Mouse (Mus musculus) midbrain, embryonic 10.5 days (tissue): ENCODE data around the gene Xbp1. TPM values are rescaled to one million over a fixed set of nuclear protein-coding genes. Genes with fewer than 3 reads are reported as not detected.
"Not testable (repeated sequence)": the region's sequence is repeated elsewhere in the genome, so short reads cannot be mapped to it uniquely, and the experiment has no call there.

Source experiments
- DNase-seq: peaks from one replicate; pipeline ENCODE4 v3.0.0-alpha.2; 2017; ENCODE audit warnings: low spot score
- H3K27ac ChIP-seq: fragments of 300-500 bp; sonication (generic); replicated peaks from 2 replicates; pipeline ENCODE4 v1.5.1; 2016; ENCODE audit warnings: mild to moderate bottlenecking
- H3K27me3 ChIP-seq: fragments of 300-500 bp; sonication (generic); 2 replicates; pipeline ENCODE4 v1.6.1; 2016; ENCODE audit warnings: low read depth, mild to moderate bottlenecking; ENCODE audit not compliant: poor library complexity, severe bottlenecking
- H3K36me3 ChIP-seq: fragments of 300-500 bp; sonication (generic); 2 replicates; pipeline ENCODE4 v1.6.1; 2016; ENCODE audit warnings: mild to moderate bottlenecking, moderate library complexity
- H3K4me1 ChIP-seq: fragments of 300-500 bp; sonication (generic); 2 replicates; pipeline ENCODE4 v1.6.1; 2016
- H3K4me3 ChIP-seq: fragments of 300-500 bp; sonication (generic); 2 replicates; pipeline ENCODE4 v1.5.1; 2016; ENCODE audit warnings: mild to moderate bottlenecking, moderate library complexity
- H3K9me3 ChIP-seq: fragments of 300-500 bp; sonication (generic); replicated peaks from 2 replicates; pipeline ENCODE4 v1.6.1; 2016; ENCODE audit warnings: mild to moderate bottlenecking
- WGBS: fragments of 180-500 bp; shearing (Covaris S2); methylation state at CpG from one replicate; pipeline ENCODE4 v1.1.7; 2016; 5-methylcytosine and 5-hydroxymethylcytosine counted together
- polyA plus RNA-seq: library from polyadenylated mRNA; unstranded; fragments of >200 nt; fragmentation: Nextera tagmentation; extraction: Ambion mirVana; gene quantifications from 2 replicates; pipeline ENCODE4 v1.2.1, GENCODE M21; 2016

Gene Xbp1
- polyA plus RNA-seq, 1 experiment from 2014 or later: 131 TPM

- H3K9me3 ChIP-seq: no peaks in the 10 kb centered on the region
- H3K4me3 ChIP-seq: no peak overlapping the region
- no peak for DNase-seq
- H3K27ac ChIP-seq: no peak overlapping the region
- 91% methylated on average over 4 of the region's 4 CpGs for WGBS
- no peaks in the 10 kb centered on the region for H3K27me3 ChIP-seq
- peaks cover 82% of the 10 kb centered on the region for H3K36me3 ChIP-seq
- peaks cover 22% of the 10 kb centered on the region for H3K4me1 ChIP-seq
Measured at GRCm38 (mm10) chr11:5525418-5525817, 5.0 kb downstream of the Xbp1 start.

GRCm38 (mm10) chr11:5526573-5527439, 6.3 kb downstream of the Xbp1 start:
- H3K4me3 ChIP-seq: no peak overlapping the region
- 93% methylated on average over 7 of the region's 7 CpGs for WGBS
- H3K27ac ChIP-seq: no peak overlapping the region
- no peak for DNase-seq
- peaks cover 16% of the 10 kb centered on the region for H3K4me1 ChIP-seq
- no peaks in the 10 kb centered on the region for H3K27me3 ChIP-seq
- H3K36me3 ChIP-seq: peaks cover 96% of the 10 kb centered on the region
- no peaks in the 10 kb centered on the region for H3K9me3 ChIP-seq

- H3K27ac ChIP-seq: no peak overlapping the region
- H3K9me3 ChIP-seq: no peaks in the 10 kb centered on the region
- no peaks in the 10 kb centered on the region for H3K27me3 ChIP-seq
- WGBS: 85% methylated on average over 5 of the region's 5 CpGs
- H3K36me3 ChIP-seq: peaks cover 100% of the 10 kb centered on the region
- DNase-seq: no peak
- peaks cover 4% of the 10 kb centered on the region for H3K4me1 ChIP-seq
- H3K4me3 ChIP-seq: no peak overlapping the region
Measured at GRCm38 (mm10) chr11:5527865-5528523, 7.5 kb downstream of the Xbp1 start.

GRCm38 (mm10) chr11:5528841-5529240, 8.4 kb downstream of the Xbp1 start:
- H3K4me1 ChIP-seq: no peaks in the 10 kb centered on the region
- H3K4me3 ChIP-seq: no peak overlapping the region
- no peak for DNase-seq
- H3K27ac ChIP-seq: no peak overlapping the region
- peaks cover 100% of the 10 kb centered on the region for H3K36me3 ChIP-seq
- WGBS: 88% methylated on average over 5 of the region's 5 CpGs
- H3K27me3 ChIP-seq: no peaks in the 10 kb centered on the region
- no peaks in the 10 kb centered on the region for H3K9me3 ChIP-seq

- no peak for DNase-seq
- Histone ChIP-seq H3K4me1 (no peaks in the 10 kb centered on the region), H3K9me3 (no peaks in the 10 kb centered on the region), H3K36me3 (peaks cover 100% of the 10 kb centered on the region), H3K27ac (no peak overlapping the region), H3K27me3 (no peaks in the 10 kb centered on the region), H3K4me3 (no peak overlapping the region)
- WGBS: 86% methylated on average over 5 of the region's 5 CpGs
Measured at GRCm38 (mm10) chr11:5530172-5530571, 9.7 kb downstream of the Xbp1 start.

- DNase-seq: no peak
- no peak overlapping the region for H3K27ac ChIP-seq
- peaks cover 97% of the 10 kb centered on the region for H3K36me3 ChIP-seq
- H3K4me1 ChIP-seq: no peaks in the 10 kb centered on the region
- no peak overlapping the region for H3K4me3 ChIP-seq
- no peaks in the 10 kb centered on the region for H3K9me3 ChIP-seq
- WGBS: 82% methylated on average over 6 of the region's 6 CpGs
- H3K27me3 ChIP-seq: no peaks in the 10 kb centered on the region
Measured at GRCm38 (mm10) chr11:5530717-5531116, 10.3 kb downstream of the Xbp1 start.

GRCm38 (mm10) chr11:5533108-5533507, 12.6 kb downstream of the Xbp1 start:
- no peak for DNase-seq
- Histone ChIP-seq H3K9me3 (no peaks in the 10 kb centered on the region), H3K4me1 (0 out of 2 replicates have a peak, but pooled peaks cover under 1% of the 10 kb centered on the region), H3K4me3 (no peak overlapping the region), H3K27me3 (no peaks in the 10 kb centered on the region), H3K27ac (no peak overlapping the region), H3K36me3 (peaks cover 91% of the 10 kb centered on the region)
- WGBS: 86% methylated on average over 5 of the region's 5 CpGs

GRCm38 (mm10) chr11:5537454-5537853, 17.0 kb downstream of the Xbp1 start:
- not testable (repeated sequence) for H3K4me3 ChIP-seq, H3K9me3 ChIP-seq, DNase-seq, H3K27ac ChIP-seq, H3K27me3 ChIP-seq
- peaks cover 66% of the 10 kb centered on the region for H3K36me3 ChIP-seq
- 94% methylated on average over 4 of the region's 4 CpGs for WGBS
- peaks cover 31% of the 10 kb centered on the region for H3K4me1 ChIP-seq

GRCm38 (mm10) chr11:5540331-5540730, 19.9 kb downstream of the Xbp1 start:
- Histone ChIP-seq H3K4me1 (peaks cover 32% of the 10 kb centered on the region), H3K9me3 (no peaks in the 10 kb centered on the region), H3K27ac (no peak overlapping the region), H3K36me3 (peaks cover 38% of the 10 kb centered on the region), H3K4me3 (peak overlapping the region; percentile 87; the same call in 1 of the 2 replicates), H3K27me3 (no peaks in the 10 kb centered on the region)
- no peak for DNase-seq
- WGBS: 28% methylated on average over 4 of the region's 4 CpGs

GRCm38 (mm10) chr11:5541230-5541798, 20.9 kb downstream of the Xbp1 start:
- peaks cover 32% of the 10 kb centered on the region for H3K36me3 ChIP-seq
- peaks cover 32% of the 10 kb centered on the region for H3K4me1 ChIP-seq
- WGBS: 6% methylated on average over 28 of the region's 28 CpGs
- DNase-seq: no peak
- H3K9me3 ChIP-seq: no peaks in the 10 kb centered on the region
- peak overlapping the region; percentile 87 for H3K4me3 ChIP-seq
- H3K27ac ChIP-seq: peak overlapping the region; percentile 92
- no peaks in the 10 kb centered on the region for H3K27me3 ChIP-seq

- peak within 1 kb of the TSS; percentile 92 for H3K27ac ChIP-seq
- WGBS: under 1% methylated on average over 44 of the region's 65 CpGs
Measured at GRCm38 (mm10) chr11:5541799-5542481, 21.5 kb downstream of the Xbp1 start, which contains the start of gene Ccdc117. Ccdc117 (minus strand) TSS chr11:5542187.

GRCm38 (mm10) chr11:5542482-5543185, 22.2 kb downstream of the Xbp1 start:
- Histone ChIP-seq H3K4me1 (peaks cover 32% of the 10 kb centered on the region), H3K36me3 (peaks cover 24% of the 10 kb centered on the region), H3K27me3 (no peaks in the 10 kb centered on the region), H3K9me3 (no peaks in the 10 kb centered on the region), H3K4me3 (peak overlapping the region; percentile 87), H3K27ac (peak overlapping the region; percentile 92)
- no peak for DNase-seq
- WGBS: 58% methylated on average over 5 of the region's 5 CpGs

More at GRCm38 (mm10) chr11:5541799-5542481, 21.5 kb downstream of the Xbp1 start, which contains the start of gene Ccdc117:
- Histone ChIP-seq H3K36me3 (peaks cover 26% of the 10 kb centered on the region), H3K4me3 (peak within 1 kb of the TSS; percentile 87), H3K4me1 (peaks cover 32% of the 10 kb centered on the region), H3K9me3 (no peaks in the 10 kb centered on the region), H3K27me3 (no peaks in the 10 kb centered on the region)
- peak; percentile 90 for DNase-seq
